11 mouse cellular contexts compared by ENCODE assay signal in genomic region chr11:88855795-88856194, GRCm38 (mm10). TPM values are rescaled to one million over a fixed set of nuclear protein-coding genes. Genes with fewer than 3 reads are reported as not detected.
DNase-seq lines count a peak whose midpoint lies in the region; ATAC-seq and TF ChIP-seq lines count a peak whose summit lies in the region.
"Had no signal": no experiment of that assay in that cellular context is flagged by ENCODE, and none has a peak within 500 bp of the region (broad histone marks: within the 10 kb centered on the region; RNA-seq: fewer than 3 reads in every experiment).

No protein-coding gene starts in this region.

- intact Hi-C loops in gastrocnemius, adult 2 months (cut with DNase I): no loop called here

- DNase-seq in gastrocnemius, adult 2 months: peak; percentile 36
- DNase-seq in gastrocnemius, adult 18-20 months (ENCODE audit: low spot score): no peak
- DNase-seq in kidney, postnatal 0 days (ENCODE audit: low spot score): peak; percentile 23
- DNase-seq in thymus, postnatal 0 days (ENCODE audit: low spot score): no peak
- DNase-seq in B cell, adult 2 months: no peak
- DNase-seq: kidney, postnatal 4 days; liver, embryonic 13.5 days had no signal

- 0 out of 2 replicates have a peak, but pooled peaks cover 10% of the 10 kb centered on the region for H3K4me1 ChIP-seq in kidney, postnatal 0 days (replicated peaks; ENCODE audit: insufficient read depth, low read length)
- H3K4me1 ChIP-seq in kidney, embryonic 15.5 days: peaks cover 35% of the 10 kb centered on the region
- peaks cover 32% of the 10 kb centered on the region for H3K4me1 ChIP-seq in embryonic facial prominence, embryonic 15.5 days
- H3K4me1 ChIP-seq in small intestine, adult 2 months (ENCODE audit: control insufficient read depth, insufficient read depth, insufficient read length, low read length): peaks cover 2% of the 10 kb centered on the region; the same call in 1 of the 2 replicates

- 35% methylated on average over 4 of the region's 4 CpGs for WGBS in kidney, postnatal 0 days
- WGBS in kidney, embryonic 15.5 days: 53% methylated on average over 4 of the region's 4 CpGs
- 31% methylated on average over 4 of the region's 4 CpGs for WGBS in embryonic facial prominence, embryonic 15.5 days
- WGBS in small intestine, adult 2 months: 60% methylated on average over 4 of the region's 4 CpGs

- no peak for ATAC-seq in kidney, postnatal 0 days (replicated peaks; ENCODE audit: low FRiP score, low read depth)
- no peak for ATAC-seq in kidney, embryonic 15.5 days (replicated peaks; ENCODE audit: low FRiP score)
- ATAC-seq in embryonic facial prominence, embryonic 15.5 days (ENCODE audit: insufficient number of reproducible peaks, low FRiP score, low TSS enrichment, low read depth): no peak
- ATAC-seq: hindbrain, embryonic 16.5 days had no signal

- TF ChIP-seq CTCF in gastrocnemius, adult 2 months (IDR thresholded peaks at IDR 0.05): no peak
- TF ChIP-seq CTCF in kidney, postnatal 0 days (IDR thresholded peaks at IDR 0.05; ENCODE audit: low read depth): no peak
- no peak for TF ChIP-seq CTCF in small intestine, adult 2 months (IDR thresholded peaks at IDR 0.05; ENCODE audit: extremely low read depth, insufficient read length, insufficient replicate concordance, low read depth, low read length)

- H3K4me3 ChIP-seq in gastrocnemius, adult 2 months: no peak overlapping the region
- no peak overlapping the region for H3K4me3 ChIP-seq in kidney, postnatal 0 days (replicated peaks; ENCODE audit: low read depth, low read length)
- no peak overlapping the region for H3K4me3 ChIP-seq in kidney, embryonic 15.5 days (replicated peaks)
- H3K4me3 ChIP-seq in embryonic facial prominence, embryonic 15.5 days (replicated peaks): no peak overlapping the region
- no peak overlapping the region for H3K4me3 ChIP-seq in small intestine, adult 2 months (ENCODE audit: low read depth, low read length)
- H3K4me3 ChIP-seq: liver, embryonic 13.5 days had no signal

- TF ChIP-seq POLR2A in small intestine, adult 2 months (IDR thresholded peaks at IDR 0.05; ENCODE audit: low read depth, low read length): no peak

- no peak overlapping the region for H3K9ac ChIP-seq in kidney, postnatal 0 days (ENCODE audit: low read depth, low read length)
- no peak overlapping the region for H3K9ac ChIP-seq in kidney, embryonic 15.5 days
- H3K9ac ChIP-seq in embryonic facial prominence, embryonic 15.5 days: no peak overlapping the region
- H3K9ac ChIP-seq: liver, embryonic 13.5 days had no signal

- no peak overlapping the region for H3K4me2 ChIP-seq in kidney, postnatal 0 days (ENCODE audit: low read length)
- H3K4me2 ChIP-seq in kidney, embryonic 15.5 days: no peak overlapping the region
- no peak overlapping the region; the same call in 1 of the 2 replicates for H3K4me2 ChIP-seq in embryonic facial prominence, embryonic 15.5 days (replicated peaks)
- H3K4me2 ChIP-seq: liver, embryonic 13.5 days had no signal

- no peaks in the 10 kb centered on the region for H3K27me3 ChIP-seq in kidney, postnatal 0 days (ENCODE audit: insufficient read depth, low read length)
- H3K27me3 ChIP-seq in kidney, embryonic 15.5 days: no peaks in the 10 kb centered on the region
- no peaks in the 10 kb centered on the region for H3K27me3 ChIP-seq in embryonic facial prominence, embryonic 15.5 days
- H3K27me3 ChIP-seq in small intestine, adult 2 months (ENCODE audit: control insufficient read depth, insufficient read depth, low read length): no peaks in the 10 kb centered on the region
- H3K27me3 ChIP-seq: liver, embryonic 13.5 days had no signal

- H3K27ac ChIP-seq in gastrocnemius, adult 2 months: peak overlapping the region; percentile 90
- H3K27ac ChIP-seq in kidney, postnatal 0 days: no peak overlapping the region
- no peak overlapping the region for H3K27ac ChIP-seq in kidney, embryonic 15.5 days
- peak overlapping the region; percentile 80 for H3K27ac ChIP-seq in embryonic facial prominence, embryonic 15.5 days (replicated peaks)
- H3K27ac ChIP-seq in small intestine, adult 2 months (ENCODE audit: insufficient read depth, low read depth, low read length): peak overlapping the region; percentile 53; the same call in 1 of the 2 replicates
- H3K27ac ChIP-seq: liver, embryonic 13.5 days had no signal

- no peaks in the 10 kb centered on the region for H3K9me3 ChIP-seq in kidney, postnatal 0 days (replicated peaks; ENCODE audit: low read length)
- no peaks in the 10 kb centered on the region for H3K9me3 ChIP-seq in kidney, embryonic 15.5 days (replicated peaks)
- no peaks in the 10 kb centered on the region for H3K9me3 ChIP-seq in embryonic facial prominence, embryonic 15.5 days (replicated peaks)
- H3K9me3 ChIP-seq: liver, embryonic 13.5 days had no signal

- H3K36me3 ChIP-seq in kidney, postnatal 0 days (ENCODE audit: insufficient read depth, low read length): no peaks in the 10 kb centered on the region
- peaks cover 8% of the 10 kb centered on the region; the same call in 1 of the 2 replicates for H3K36me3 ChIP-seq in kidney, embryonic 15.5 days
- H3K36me3 ChIP-seq in embryonic facial prominence, embryonic 15.5 days: no peaks in the 10 kb centered on the region
- H3K36me3 ChIP-seq in small intestine, adult 2 months (ENCODE audit: control insufficient read depth, insufficient read depth, low read length): no peaks in the 10 kb centered on the region

RNA-seq across cellular contexts. Expression of gene Akap1, which starts 8.6 kb away (rescaled TPM):
- total RNA-seq in gastrocnemius, adult 2 months (2021): 10 to 100 TPM; 62.5 to 93.2 TPM
- 10 to 100 TPM; 54.5 to 82.7 TPM for total RNA-seq in gastrocnemius, adult 18-20 months (2021)
- polyA plus RNA-seq in kidney, postnatal 0 days (2015; fragmentation: Nextera tagmentation; extraction: Ambion mirVana): 16.9 and 17.5 TPM in 2 replicates
- 20.8 and 22.2 TPM in 2 replicates for polyA plus RNA-seq in kidney, embryonic 15.5 days (2015; fragmentation: Nextera tagmentation; extraction: Ambion mirVana)
- polyA plus RNA-seq in embryonic facial prominence, embryonic 15.5 days (2015; fragmentation: Nextera tagmentation; extraction: Ambion mirVana): 20.2 and 20.9 TPM in 2 replicates
- polyA plus RNA-seq in small intestine, adult 2 months (2012; rRNA removed): 17.2 and 23.9 TPM in 2 replicates
- 9.3 and 10.0 TPM in 2 replicates for polyA plus RNA-seq in thymus, postnatal 0 days (2015; fragmentation: Nextera tagmentation; extraction: Ambion mirVana)

Comparison
In these comparisons a context has a peak if more than half of its experiments do, and no peak if none do; other contexts are left out.
1. DNase-seq: peak in gastrocnemius, adult 2 months (single experiment) and kidney, postnatal 0 days (single experiment); none in gastrocnemius, adult 18-20 months (single experiment), thymus, postnatal 0 days (single experiment) and B cell, adult 2 months (0 of 2).
2. H3K27ac ChIP-seq: peak in gastrocnemius, adult 2 months (single experiment), embryonic facial prominence, embryonic 15.5 days (single experiment) and small intestine, adult 2 months (single experiment); none in kidney, postnatal 0 days (single experiment) and kidney, embryonic 15.5 days (single experiment).